Mouse (Mus musculus): Measurements from ENCODE around the gene Zswim5. TPM values are rescaled to one million over a fixed set of nuclear protein-coding genes. Genes with fewer than 3 reads are reported as not detected.

Zswim5 gene
- polyA plus RNA-seq (2021; fragmentation: Nextera tagmentation) = 0.75 and 0.85 TPM in 2 replicates
- long read RNA-seq, experiment 1, partial matches to known transcripts = 1 of 5 reads
- long read RNA-seq, experiment 1, other reads (novel, unspliced or antisense) = 4 of 5 reads
- long read RNA-seq, experiment 2, partial matches to known transcripts = 2 of 3 reads
- long read RNA-seq, experiment 2, other reads (novel, unspliced or antisense) = 1 of 3 reads

DNA sequence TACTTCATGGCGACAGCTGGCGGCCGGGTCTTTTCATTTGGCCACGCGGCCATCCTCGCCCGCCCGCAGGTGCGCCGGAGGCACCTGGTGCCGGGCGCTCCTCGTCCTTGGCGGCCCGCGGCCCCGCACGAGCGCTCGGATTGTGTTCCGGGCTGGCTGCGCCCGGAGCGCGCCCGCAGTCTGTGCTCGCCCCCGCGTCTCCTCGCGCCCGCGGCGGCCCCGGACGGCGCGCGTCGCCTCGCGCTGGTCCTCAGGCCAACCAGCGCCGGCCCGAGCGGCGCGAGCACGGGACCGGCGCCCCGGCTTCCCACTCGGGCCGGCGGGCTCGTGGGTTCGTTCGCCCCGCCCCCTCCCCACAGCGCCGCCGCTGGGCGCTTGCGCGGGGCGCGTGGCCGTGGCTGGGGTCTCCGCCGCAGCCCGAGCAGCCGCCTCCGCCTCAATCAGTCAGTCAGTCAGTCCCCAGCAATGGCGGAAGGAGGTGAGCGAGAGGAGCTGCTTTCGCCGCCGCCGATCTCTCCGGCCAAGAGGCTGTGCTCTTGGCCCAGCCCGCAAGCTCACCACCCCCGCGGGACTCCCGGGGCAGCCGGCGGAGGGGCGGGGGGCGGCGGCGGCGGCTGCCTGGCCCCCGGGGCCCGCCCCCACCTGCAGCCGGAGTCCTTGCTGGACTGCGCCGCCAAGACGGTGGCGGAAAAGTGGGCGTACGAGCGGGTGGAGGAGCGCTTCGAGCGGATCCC lies at the start of gene Zswim5:
TSS of gene Zswim5 (plus strand) at position 382 of the 734 bp plus-strand sequence.

GRCm38 (mm10) chr4:116993672-116994621 lies 116.8 kb downstream of the Zswim5 start, which contains the start of gene Urod:
TSS of gene Urod (minus strand) at chr4:116994413.

GRCm38 (mm10) chr4:116995131-116995797 lies 118.1 kb downstream of the Zswim5 start, which contains the start of gene Hectd3:
TSS of gene Hectd3 (plus strand) at chr4:116995317.

GRCm38 (mm10) chr4:117019206-117020134 lies 142.3 kb downstream of the Zswim5 start, which contains the start of gene Eif2b3:
TSS of gene Eif2b3 (plus strand) at chr4:117019402.

Other genes starting within 250 kb of the Zswim5 start
- 4.4 and 6.2 TPM in 2 replicates for gene Nasp, start 249.4 kb upstream of the Zswim5 start, polyA plus RNA-seq (2021; fragmentation: Nextera tagmentation)
- 568 and 624 TPM in 2 replicates for gene Akr1a1, start 225.7 kb upstream of the Zswim5 start, polyA plus RNA-seq (2021; fragmentation: Nextera tagmentation)
- gene Prdx1, start 191.8 kb upstream of the Zswim5 start, polyA plus RNA-seq (2021; fragmentation: Nextera tagmentation) = 680 and 725 TPM in 2 replicates
- 10.1 and 15.4 TPM in 2 replicates for gene Mmachc, start 169.0 kb upstream of the Zswim5 start, polyA plus RNA-seq (2021; fragmentation: Nextera tagmentation)
- gene Ccdc163, start 168.9 kb upstream of the Zswim5 start, polyA plus RNA-seq (2021; fragmentation: Nextera tagmentation) = 4.1 and 4.8 TPM in 2 replicates
- 2.4 and 2.5 TPM in 2 replicates for gene Tesk2, start 156.4 kb upstream of the Zswim5 start, polyA plus RNA-seq (2021; fragmentation: Nextera tagmentation)
- 8.2 and 10.8 TPM in 2 replicates for gene Toe1, start 69.7 kb upstream of the Zswim5 start, polyA plus RNA-seq (2021; fragmentation: Nextera tagmentation)
- gene Mutyh, start 69.7 kb upstream of the Zswim5 start, polyA plus RNA-seq (2021; fragmentation: Nextera tagmentation) = 1.2 and 1.4 TPM in 2 replicates
- gene Hpdl, start 55.7 kb upstream of the Zswim5 start, polyA plus RNA-seq (2021; fragmentation: Nextera tagmentation) = 2.2 and 2.4 TPM in 2 replicates
- 56.2 and 74.4 TPM in 2 replicates for gene Urod, start 117.0 kb downstream of the Zswim5 start, polyA plus RNA-seq (2021; fragmentation: Nextera tagmentation)
- 11.4 and 13.0 TPM in 2 replicates for gene Hectd3, start 117.9 kb downstream of the Zswim5 start, polyA plus RNA-seq (2021; fragmentation: Nextera tagmentation)
- 20.0 and 23.7 TPM in 2 replicates for gene Eif2b3, start 142.0 kb downstream of the Zswim5 start, polyA plus RNA-seq (2021; fragmentation: Nextera tagmentation)
- gene Ptch2, start 218.7 kb downstream of the Zswim5 start, polyA plus RNA-seq (2021; fragmentation: Nextera tagmentation) = 0.11 and 0.15 TPM in 2 replicates
- gene Btbd19, start 248.3 kb downstream of the Zswim5 start, polyA plus RNA-seq (2021; fragmentation: Nextera tagmentation) = 7.6 and 10.6 TPM in 2 replicates
- gene Tctex1d4, start 249.4 kb downstream of the Zswim5 start, polyA plus RNA-seq (2021; fragmentation: Nextera tagmentation) = 0.61 and 1.8 TPM in 2 replicates